Mouse (Mus musculus): ENCODE measurements around the gene Lmx1b.

DNA sequence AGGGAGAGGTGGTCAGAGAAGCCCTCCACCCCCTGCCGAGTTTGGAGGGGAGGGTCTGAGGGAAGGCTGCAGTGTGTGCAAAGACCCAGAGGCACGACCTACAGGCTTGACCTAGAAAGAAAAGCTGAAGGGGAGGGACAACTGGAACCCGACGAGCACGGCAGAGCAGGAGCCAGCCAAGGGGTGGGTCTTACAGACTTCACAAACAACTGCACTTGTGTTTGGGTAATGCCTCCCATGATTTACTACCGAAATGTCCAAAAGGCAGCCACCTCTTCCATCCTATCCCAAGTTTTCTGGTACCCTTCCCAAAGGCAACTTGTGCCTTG, 58.9 kb downstream of the Lmx1b start:
- TF ChIP-seq GATA1 (IDR thresholded peaks at IDR 0.05; ENCODE audit: borderline replicate concordance, low read length), result no peak
- TF ChIP-seq FLI1 (IDR thresholded peaks at IDR 0.05; ENCODE audit: low read length), result no peak

Measured in megakaryocyte, embryonic 14.5 days (primary cell).